Mouse (Mus musculus): Measurements from ENCODE around the gene Fbxl16.

DNA sequence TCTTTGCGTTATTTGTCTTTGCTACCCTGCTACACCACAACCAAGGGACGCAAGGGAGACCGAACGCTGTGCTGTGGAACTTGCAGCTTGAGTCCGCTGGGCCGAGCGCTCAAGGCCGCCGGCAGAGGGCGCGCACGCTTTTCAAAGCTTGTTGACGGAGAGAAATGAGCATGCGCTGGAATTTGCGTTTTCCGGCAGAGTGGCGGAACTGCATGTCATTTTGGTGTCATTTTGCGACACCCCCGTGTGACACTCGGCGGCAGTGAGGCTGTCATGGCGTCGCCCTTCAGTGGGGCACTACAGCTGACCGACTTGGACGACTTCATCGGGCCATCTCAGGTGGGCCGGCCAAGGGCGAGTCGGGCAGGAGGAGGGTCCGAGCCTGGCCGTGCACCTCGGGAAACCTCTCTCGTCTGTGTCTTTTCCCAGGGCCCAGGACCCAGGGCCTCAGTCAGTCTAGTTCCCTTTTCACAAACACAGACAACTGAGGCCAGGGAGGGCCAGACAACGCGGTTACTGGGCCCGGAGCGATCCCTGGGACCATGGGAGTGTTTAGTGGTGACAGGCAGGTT lies 35.2 kb upstream of the Fbxl16 start, which contains the start of gene Narfl:
- TF ChIP-seq PAX5 (IDR thresholded peaks at IDR 0.05; ENCODE audit: low read length) (no peak), POLR2AphosphoS2 (IDR thresholded peaks at IDR 0.05; ENCODE audit: low read depth, low read length) (peak; percentile 72; the same call in 1 of the 2 replicates), ELF1 (IDR thresholded peaks at IDR 0.05; ENCODE audit: low read depth, low read length) (peak; percentile 100), USF1 (IDR thresholded peaks at IDR 0.05; ENCODE audit: low read depth, low read length) (peak; percentile 21; the same call in 1 of the 2 replicates), POLR2A (IDR thresholded peaks at IDR 0.05; ENCODE audit: low read depth, low read length) (peak; percentile 78), KAT2A (IDR thresholded peaks at IDR 0.05; ENCODE audit: insufficient replicate concordance, low read length) (peak; percentile 100)

Data from CH12.LX (cell line).